Mouse (Mus musculus) heart, postnatal 10 days (tissue): ENCODE measurements around the gene Clec4b1. TPM values are rescaled to one million over a fixed set of nuclear protein-coding genes. Genes with fewer than 3 reads are reported as not detected.
A peak's percentile ranks its signal among the peaks of the same experiment; 100 is the strongest.
"Not testable (repeated sequence)": the region's sequence is repeated elsewhere in the genome, so short reads cannot be mapped to it uniquely, and the experiment has no call there.

Source experiments
- DNase-seq, 2 experiments: peaks; one replicate each; pipeline ENCODE4 v3.0.0; 2021
- intact Hi-C: fragments of 180-260 bp; cut with DNase I; formaldehyde crosslinking; loops from one replicate; pipeline ENCODE4 v1.15.1; 2025
- total RNA-seq, 2 experiments: library from RNA; stranded (reverse); gene quantifications; 2 replicates each; pipeline ENCODE4 v1.2.3; 2021

Gene Clec4b1
- total RNA-seq = not detected

- intact Hi-C loops = no loop called here
Measured at GRCm38 (mm10) chr6:123049742-123050372, at the start of gene Clec4b1. Clec4b1 (plus strand) TSS chr6:123049962.

GRCm38 (mm10) chr6:123004696-123005095, 45.1 kb upstream of the Clec4b1 start:
- intact Hi-C loops = loop anchor here (10.0 kb wide), 1 partner anchor 890 kb away; no protein-coding TSS in a partner anchor
- not testable (repeated sequence) for DNase-seq

More at GRCm38 (mm10) chr6:123049742-123050372, at the start of gene Clec4b1:
- DNase-seq = no peak

GRCm38 (mm10) chr6:123005591-123005990, 44.2 kb upstream of the Clec4b1 start:
- peak; percentile 7 to 9 for DNase-seq
- intact Hi-C loops = loop anchor here (10.0 kb wide), 1 partner anchor 889 kb away; no protein-coding TSS in a partner anchor

- intact Hi-C loops = no loop called here
- DNase-seq = no peak
Measured at GRCm38 (mm10) chr6:123095125-123095843, 45.5 kb downstream of the Clec4b1 start.

- intact Hi-C loops, DNase-seq: not testable (repeated sequence)
Measured at GRCm38 (mm10) chr6:123106128-123106527, 56.4 kb downstream of the Clec4b1 start, which contains the start of gene Clec4a2. Clec4a2 (plus strand) TSS chr6:123106428.

Other genes starting within 250 kb of the Clec4b1 start
- 1 to 10 TPM; 2.1 to 2.5 TPM for gene Slc2a3, start 248.3 kb upstream of the Clec4b1 start, total RNA-seq
- 10 to 100 TPM; 28.5 to 32.8 TPM for gene Foxj2, start 230.0 kb upstream of the Clec4b1 start, total RNA-seq
- 1 to 10 TPM; 2.9 to 3.2 TPM for gene C3ar1, start 193.8 kb upstream of the Clec4b1 start, total RNA-seq
- gene Necap1, start 175.5 kb upstream of the Clec4b1 start, total RNA-seq = 10 to 100 TPM; 27.7 to 32.0 TPM
- gene Clec4a1, start 128.1 kb upstream of the Clec4b1 start, total RNA-seq = 1 to 10 TPM; 2.8 to 3.0 TPM
- gene Clec4a3, start 97.4 kb upstream of the Clec4b1 start, total RNA-seq = 1 to 10 TPM; 2.4 to 3.8 TPM
- gene Clec4a4, start 59.6 kb upstream of the Clec4b1 start, total RNA-seq = not detected
- gene Clec4a2, start 56.5 kb downstream of the Clec4b1 start, total RNA-seq = 1 to 10 TPM; 1.3 to 1.9 TPM
- gene Clec4b2, start 122.9 kb downstream of the Clec4b1 start, total RNA-seq = not detected
- 1 to 10 TPM; 1.1 TPM for gene Clec4n, start 179.9 kb downstream of the Clec4b1 start, total RNA-seq
- gene Clec4d, start 212.1 kb downstream of the Clec4b1 start, total RNA-seq = under 1 TPM in 1 of 2 experiments, not detected in 1; 0.45 TPM
- under 1 TPM in 1 of 2 experiments, not detected in 1; 0.34 TPM for gene Clec4e, start 239.9 kb downstream of the Clec4b1 start, total RNA-seq